Comparison of ENCODE assay signal across 8 mouse cellular contexts in the genomic region with DNA sequence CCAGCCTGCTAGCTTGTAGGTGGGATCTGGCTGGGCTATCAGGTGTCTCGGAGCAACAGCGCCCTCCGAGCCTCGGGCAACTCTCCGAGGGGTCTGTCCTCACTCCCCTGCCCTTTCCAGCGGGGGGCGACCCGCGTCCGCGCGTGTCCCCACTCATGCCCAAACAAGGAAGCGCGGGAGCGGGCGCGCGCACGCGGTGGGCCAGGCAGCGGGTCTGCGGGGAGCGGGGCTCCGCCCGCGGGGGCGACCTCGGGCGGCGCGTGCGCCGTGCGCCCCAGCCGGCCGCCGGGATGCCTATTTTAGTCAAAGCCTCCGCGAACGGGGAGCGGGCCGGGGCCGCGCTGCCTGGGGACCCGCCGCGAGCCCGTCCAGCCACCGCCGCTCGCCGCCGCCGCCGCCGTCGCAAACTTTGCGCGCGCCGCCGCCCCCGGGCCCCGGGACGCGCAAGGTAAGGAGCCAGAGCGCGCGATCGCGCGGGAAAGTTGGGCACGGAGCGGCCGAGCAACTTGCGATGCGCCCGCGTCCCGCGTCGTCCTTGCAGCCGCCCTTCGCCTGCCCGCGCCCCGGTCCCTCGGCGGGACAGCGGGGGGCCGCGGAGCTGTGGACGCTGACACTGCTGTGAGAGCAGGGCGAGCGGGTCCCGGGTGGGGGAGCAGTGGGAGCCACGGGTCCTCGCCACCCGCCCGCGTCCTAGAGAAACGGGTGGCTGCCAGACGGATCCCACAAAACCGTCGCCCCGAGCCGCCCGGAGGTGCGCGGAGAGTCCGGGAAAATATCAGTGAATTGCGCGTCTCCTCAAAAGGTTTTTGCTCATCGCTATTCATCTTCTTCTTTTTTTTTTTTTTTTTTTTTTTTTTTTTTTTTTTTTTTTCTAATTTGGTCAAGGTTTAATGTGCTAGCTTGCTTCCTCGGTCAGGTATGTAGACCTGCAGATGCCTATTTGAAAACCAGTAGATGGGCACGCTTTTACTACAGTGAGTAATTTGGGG. TPM values are rescaled to one million over a fixed set of nuclear protein-coding genes. Genes with fewer than 3 reads are reported as not detected.
DNase-seq lines count a peak whose midpoint lies in the region; ATAC-seq and TF ChIP-seq lines count a peak whose summit lies in the region.

Gene Bves (plus strand): TSS at position 339 of the 989 bp plus-strand sequence.

- ATAC-seq in forebrain, embryonic 11.5 days (replicated peaks; ENCODE audit: low FRiP score), result peak; percentile 86
- peak; percentile 92 for ATAC-seq in heart, embryonic 16.5 days (replicated peaks; ENCODE audit: extremely low read depth, insufficient read depth, low FRiP score)
- ATAC-seq in midbrain, postnatal 0 days (ENCODE audit: low FRiP score), result peak; percentile 74

- under 1% methylated on average over 85 of the region's 116 CpGs for WGBS in forebrain, embryonic 11.5 days
- WGBS in heart, embryonic 16.5 days, result 1% methylated on average over 113 of the region's 116 CpGs
- WGBS in midbrain, postnatal 0 days, result 1% methylated on average over 109 of the region's 116 CpGs

- peak within 1 kb of the TSS; percentile 95 for H3K4me2 ChIP-seq in forebrain, embryonic 11.5 days (ENCODE audit: low read depth, low read length, severe bottlenecking)
- peak within 1 kb of the TSS; percentile 72 for H3K4me2 ChIP-seq in heart, embryonic 16.5 days (ENCODE audit: low read depth, low read length)
- peak within 1 kb of the TSS; percentile 84 for H3K4me2 ChIP-seq in midbrain, postnatal 0 days (ENCODE audit: low read depth, low read length, poor library complexity, severe bottlenecking)

- TF ChIP-seq POLR2A in testis, adult 2 months (IDR thresholded peaks at IDR 0.05; ENCODE audit: control insufficient read depth, low read depth, low read length), result no peak

- H3K4me1 ChIP-seq in forebrain, embryonic 11.5 days (replicated peaks; ENCODE audit: control insufficient read depth, insufficient read depth, low read length), result no peaks in the 10 kb centered on the region
- H3K4me1 ChIP-seq in heart, embryonic 16.5 days (ENCODE audit: control insufficient read depth, insufficient read depth, low read length), result peaks cover 12% of the 10 kb centered on the region
- H3K4me1 ChIP-seq in midbrain, postnatal 0 days (ENCODE audit: insufficient read depth, low read length), result no peaks in the 10 kb centered on the region
- H3K4me1 ChIP-seq in testis, adult 2 months (ENCODE audit: control insufficient read depth, insufficient read depth, low read length), result peaks cover 6% of the 10 kb centered on the region

- peak within 1 kb of the TSS; percentile 64 for H3K4me3 ChIP-seq in forebrain, embryonic 11.5 days (ENCODE audit: low read depth, low read length)
- peak within 1 kb of the TSS; percentile 57 for H3K4me3 ChIP-seq in heart, embryonic 16.5 days (ENCODE audit: low read length)
- H3K4me3 ChIP-seq in midbrain, postnatal 0 days (ENCODE audit: low read depth, low read length), result peak within 1 kb of the TSS; percentile 73
- peak within 1 kb of the TSS; percentile 76 for H3K4me3 ChIP-seq in testis, adult 2 months (ENCODE audit: control insufficient read depth, low read depth, low read length)

- no peak within 1 kb of the TSS for H3K27ac ChIP-seq in forebrain, embryonic 11.5 days (ENCODE audit: low read depth, low read length)
- peak within 1 kb of the TSS; percentile 91 for H3K27ac ChIP-seq in heart, embryonic 16.5 days (ENCODE audit: low read length)
- no peak within 1 kb of the TSS for H3K27ac ChIP-seq in midbrain, postnatal 0 days (ENCODE audit: low read depth, low read length)
- H3K27ac ChIP-seq in testis, adult 2 months (ENCODE audit: control insufficient read depth, insufficient read depth, low read depth, low read length), result no peak within 1 kb of the TSS

- DNase-seq in thymus, postnatal 14 days, result peak; percentile 29
- no peak for DNase-seq in thymus, postnatal 0 days (ENCODE audit: low spot score)
- peak; percentile 81 for DNase-seq in forebrain, embryonic 11.5 days (ENCODE audit: low spot score)
- DNase-seq in left cerebral cortex, adult 18-20 months (ENCODE audit: low spot score in 2 of 2), result peak; percentile 6 to 35
- DNase-seq in midbrain, postnatal 0 days (ENCODE audit: low spot score), result peak; percentile 39
- no peak for DNase-seq in cerebellum, adult 8-10 months

- H3K9ac ChIP-seq in forebrain, embryonic 11.5 days (ENCODE audit: low read length), result peak within 1 kb of the TSS; percentile 71
- H3K9ac ChIP-seq in heart, embryonic 16.5 days (ENCODE audit: low read length), result peak within 1 kb of the TSS; percentile 78
- peak within 1 kb of the TSS; percentile 54 for H3K9ac ChIP-seq in midbrain, postnatal 0 days (replicated peaks; ENCODE audit: low read length, poor library complexity, severe bottlenecking)

- peaks cover 16% of the 10 kb centered on the region for H3K27me3 ChIP-seq in forebrain, embryonic 11.5 days (ENCODE audit: control insufficient read depth, insufficient read depth, low read length)
- H3K27me3 ChIP-seq in heart, embryonic 16.5 days (ENCODE audit: control insufficient read depth, insufficient read depth, low read length), result peaks cover 7% of the 10 kb centered on the region; the same call in 1 of the 2 replicates
- peaks cover 14% of the 10 kb centered on the region; the same call in 1 of the 2 replicates for H3K27me3 ChIP-seq in midbrain, postnatal 0 days (ENCODE audit: insufficient read depth, low read length)
- no peaks in the 10 kb centered on the region for H3K27me3 ChIP-seq in testis, adult 2 months (ENCODE audit: control insufficient read depth, insufficient read depth, low read length)

- H3K36me3 ChIP-seq in forebrain, embryonic 11.5 days (ENCODE audit: control insufficient read depth, insufficient read depth, low read length), result no peaks in the 10 kb centered on the region
- peaks cover 1% of the 10 kb centered on the region for H3K36me3 ChIP-seq in heart, embryonic 16.5 days (ENCODE audit: control insufficient read depth, insufficient read depth)
- no peaks in the 10 kb centered on the region for H3K36me3 ChIP-seq in midbrain, postnatal 0 days (ENCODE audit: insufficient read depth, low read length)
- H3K36me3 ChIP-seq in testis, adult 2 months (ENCODE audit: control insufficient read depth, insufficient read depth, low read length), result no peaks in the 10 kb centered on the region

- TF ChIP-seq CTCF in midbrain, postnatal 0 days (IDR thresholded peaks at IDR 0.05), result 0 out of 2 replicates have a peak, but pooled peaks have one; percentile 1
- TF ChIP-seq CTCF in testis, adult 2 months (IDR thresholded peaks at IDR 0.05; ENCODE audit: control insufficient read depth, insufficient read depth, insufficient replicate concordance, low read depth, low read length), result no peak

- H3K9me3 ChIP-seq in forebrain, embryonic 11.5 days (ENCODE audit: control insufficient read depth, low read length), result no peaks in the 10 kb centered on the region
- H3K9me3 ChIP-seq in heart, embryonic 16.5 days (replicated peaks; ENCODE audit: control insufficient read depth, low read length), result no peaks in the 10 kb centered on the region
- H3K9me3 ChIP-seq in midbrain, postnatal 0 days (ENCODE audit: low read length), result no peaks in the 10 kb centered on the region

RNA-seq across cellular contexts. Expression of gene Bves, which starts in this region (rescaled TPM):
- polyA plus RNA-seq in thymus, postnatal 0 days (2015; fragmentation: Nextera tagmentation; extraction: Ambion mirVana), result 0.19 and 0.38 TPM in 2 replicates
- 1.5 and 2.4 TPM in 2 replicates for polyA plus RNA-seq in forebrain, embryonic 11.5 days (2014; fragmentation: Nextera tagmentation; extraction: Ambion mirVana)
- polyA plus RNA-seq in heart, embryonic 16.5 days (2015; fragmentation: Nextera tagmentation; extraction: Ambion mirVana), result 116 and 122 TPM in 2 replicates
- total RNA-seq in left cerebral cortex, adult 18-20 months (2021), result under 1 TPM; 0.47 to 0.63 TPM
- total RNA-seq in midbrain, postnatal 0 days (2014; rRNA removed), result 2.7 TPM in 2 replicates
- 1.0 and 1.3 TPM in 2 replicates for polyA plus RNA-seq in midbrain, postnatal 0 days (2015; fragmentation: Nextera tagmentation; extraction: Ambion mirVana)
- 0.28 and 0.34 TPM in 2 replicates for polyA plus RNA-seq in testis, adult 2 months (2012; rRNA removed)

Comparison
In these comparisons a context has a peak if more than half of its experiments do, and no peak if none do; other contexts are left out.
1. RNA of gene Bves (polyA plus RNA-seq): 116 to 122 TPM in heart, embryonic 16.5 days; 1.5 to 2.4 TPM in forebrain, embryonic 11.5 days, 1.0 to 1.3 TPM in midbrain, postnatal 0 days, 0.19 to 0.38 TPM in thymus, postnatal 0 days and 0.28 to 0.34 TPM in testis, adult 2 months; every median in the first group is over 10 times any median in the second.
2. DNase-seq: peak in thymus, postnatal 14 days (single experiment), forebrain, embryonic 11.5 days (single experiment) and midbrain, postnatal 0 days (single experiment); none in thymus, postnatal 0 days (single experiment) and cerebellum, adult 8-10 months (single experiment).
3. Peak in DNase-seq in left cerebral cortex, adult 18-20 months; RNA of the gene not detected or under 1 TPM.
4. Peak in every context shown above with its lines, with median percentiles within 50 percentile points of each other: ATAC-seq, H3K4me2 ChIP-seq, H3K4me3 ChIP-seq and H3K9ac ChIP-seq.